Mouse (Mus musculus): ENCODE results near the gene Rasef. TPM values are rescaled to one million over a fixed set of nuclear protein-coding genes. Genes with fewer than 3 reads are reported as not detected.

Gene Rasef
- total RNA-seq, 2 experiments from 2014 or later: 0.21 to 0.61 TPM

Other genes with a start within 250 kb of the Rasef start
- gene Gm11238, start 183.1 kb downstream of the Rasef start, total RNA-seq (2021): not detected
- not detected for gene Gm11237, start 168.0 kb downstream of the Rasef start, total RNA-seq (2021)
- gene Gm11236, start 152.9 kb downstream of the Rasef start, total RNA-seq (2021): not detected
- gene Gm11239, start 122.6 kb downstream of the Rasef start, total RNA-seq (2021): not detected
- not detected for gene Gm428, start 107.5 kb downstream of the Rasef start, total RNA-seq (2021)
- not detected for gene Gm11758, start 85.3 kb upstream of the Rasef start, total RNA-seq (2021)
- gene Gm11757, start 100.1 kb upstream of the Rasef start, total RNA-seq (2021): not detected
- gene Gm13871, start 115.0 kb upstream of the Rasef start, total RNA-seq (2021): not detected
- gene Gm11756, start 129.8 kb upstream of the Rasef start, total RNA-seq (2021): not detected
- not detected for gene 2310002L09Rik, start 159.9 kb upstream of the Rasef start, total RNA-seq (2021)
- gene Frmd3, start 222.4 kb upstream of the Rasef start, total RNA-seq (2021): 10 to 100 TPM; 25.4 to 25.6 TPM

Measured in left cerebral cortex, postnatal 10 days (tissue).